Mouse (Mus musculus) left cerebral cortex, postnatal 25 days (tissue): Measurements from ENCODE around the gene Il13ra2. TPM values are rescaled to one million over a fixed set of nuclear protein-coding genes. Genes with fewer than 3 reads are reported as not detected.
"Not testable (repeated sequence)": the region's sequence is repeated elsewhere in the genome, so short reads cannot be mapped to it uniquely, and the experiment has no call there.

Source experiments
- DNase-seq, 2 experiments: peaks; one replicate each; pipeline ENCODE4 v3.0.0; 2022; ENCODE audit warnings: low spot score in 2 of 2, mixed read lengths in 1 of 2
- intact Hi-C: fragments of 180-260 bp; cut with DNase I; formaldehyde crosslinking; loops from one replicate; pipeline ENCODE4 v1.15.1; 2025
- total RNA-seq, 2 experiments: library from RNA; stranded (reverse); gene quantifications; 2 replicates each; pipeline ENCODE4 v1.2.3; 2021

Gene Il13ra2
- 1 to 10 TPM in 1 of 2 experiments, under 1 TPM in 1; 0.64 to 1.6 TPM for total RNA-seq

DNA sequence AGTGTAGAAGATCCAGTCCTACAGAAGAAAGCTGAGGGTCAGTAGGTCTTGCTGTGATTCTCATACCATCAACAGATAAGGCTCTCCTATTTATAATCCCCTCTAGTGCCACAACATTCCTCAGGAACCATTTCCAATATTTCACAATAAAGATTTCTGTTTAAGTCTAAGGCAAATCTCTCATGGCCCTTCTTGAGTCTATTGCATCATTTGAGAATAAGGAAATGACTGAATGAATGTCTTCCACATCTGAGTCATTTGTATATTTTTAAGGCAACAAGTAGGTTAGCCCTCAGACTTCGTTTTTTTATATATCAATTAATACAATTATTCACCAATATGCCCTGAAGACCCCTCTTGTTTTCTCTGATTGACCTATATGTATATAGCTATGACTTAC is at the start of gene Il13ra2:
Gene Il13ra2 (minus strand): TSS at position 64 of the 400 bp plus-strand sequence.
- intact Hi-C loops, result no loop called here
- no peak for DNase-seq

DNA sequence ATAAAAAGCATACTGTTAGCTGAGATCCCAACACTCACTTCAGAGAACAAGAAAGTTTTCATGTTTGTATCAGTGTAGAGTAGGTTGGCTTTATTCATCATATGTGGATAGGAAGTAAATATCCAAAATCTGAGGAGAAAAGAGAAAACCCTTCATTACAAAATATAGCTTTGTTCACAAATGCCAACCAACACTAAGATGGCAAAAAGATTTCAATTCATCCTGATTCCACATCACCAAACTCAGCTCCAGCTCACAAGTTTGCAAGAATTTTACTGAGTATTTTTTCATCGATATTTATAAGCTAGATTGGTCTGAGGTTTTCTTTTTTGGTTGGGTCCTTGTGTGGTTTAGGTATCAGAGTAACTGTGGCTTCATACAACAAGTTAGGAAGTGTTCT is 24.6 kb upstream of the Il13ra2 start, which contains the start of gene Vmn1r239-ps:
Gene Vmn1r239-ps (minus strand): TSS at position 101 of the 400 bp plus-strand sequence.
- intact Hi-C loops, DNase-seq: not testable (repeated sequence)

DNA sequence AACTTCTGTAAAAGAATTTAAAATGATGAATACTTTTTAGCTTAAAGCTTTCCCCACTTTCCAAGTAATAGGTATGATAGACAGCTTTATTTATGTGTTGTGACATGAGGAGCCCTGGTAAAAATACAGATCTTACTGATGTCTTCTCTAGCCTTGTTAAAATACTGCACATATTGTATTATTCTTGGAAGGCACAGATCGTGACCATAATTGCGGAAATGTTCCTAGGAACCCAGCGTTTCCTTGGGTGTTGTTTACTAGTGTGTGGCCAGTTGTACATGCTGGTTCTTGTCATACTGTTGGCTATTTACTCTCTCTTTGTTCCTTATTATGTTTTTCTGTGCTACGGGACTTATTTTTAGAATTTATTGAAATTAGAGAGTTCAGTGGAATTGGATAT is 14.4 kb upstream of the Il13ra2 start:
- DNase-seq, result no peak
- intact Hi-C loops, result no loop called here

DNA sequence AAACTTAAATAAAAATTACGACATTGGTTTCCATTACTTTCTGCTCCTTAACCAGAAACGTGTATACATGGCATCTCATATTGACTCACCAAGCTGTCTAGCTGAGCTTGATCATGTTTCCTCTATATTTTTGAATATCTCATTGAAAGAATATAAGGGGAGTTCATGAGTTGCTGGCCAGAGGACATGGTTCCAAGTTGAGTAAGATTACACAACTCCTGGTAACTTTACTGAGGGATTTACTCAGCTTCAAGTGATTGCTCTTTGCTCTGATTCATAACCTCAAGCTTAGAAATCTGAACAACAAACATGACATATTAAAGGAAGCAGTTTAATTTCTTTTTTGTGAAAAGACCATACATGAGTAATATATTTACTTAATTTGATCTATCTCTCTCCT is 6.4 kb upstream of the Il13ra2 start:
- intact Hi-C loops, result no loop called here
- no peak for DNase-seq

DNA sequence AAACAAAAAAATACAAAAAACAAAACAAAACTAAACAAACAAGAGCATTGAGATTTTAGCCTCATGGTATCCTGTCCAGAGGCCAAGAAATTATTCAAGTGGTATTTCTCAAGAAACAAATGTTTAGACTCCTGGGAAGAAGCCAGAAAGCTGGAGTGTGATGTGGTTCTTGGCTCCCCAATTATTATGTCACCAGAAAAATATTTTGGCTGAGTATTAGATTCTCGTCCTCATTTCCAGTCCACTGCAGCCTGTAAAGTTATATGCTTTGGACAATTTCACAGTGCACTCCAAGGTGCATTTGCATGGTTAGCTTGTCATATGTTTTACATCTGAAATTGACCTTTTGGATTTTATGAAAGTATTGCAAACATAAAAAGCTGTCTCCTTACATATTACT is 761 bp upstream of the Il13ra2 start:
- no peak for DNase-seq
- intact Hi-C loops, result no loop called here

DNA sequence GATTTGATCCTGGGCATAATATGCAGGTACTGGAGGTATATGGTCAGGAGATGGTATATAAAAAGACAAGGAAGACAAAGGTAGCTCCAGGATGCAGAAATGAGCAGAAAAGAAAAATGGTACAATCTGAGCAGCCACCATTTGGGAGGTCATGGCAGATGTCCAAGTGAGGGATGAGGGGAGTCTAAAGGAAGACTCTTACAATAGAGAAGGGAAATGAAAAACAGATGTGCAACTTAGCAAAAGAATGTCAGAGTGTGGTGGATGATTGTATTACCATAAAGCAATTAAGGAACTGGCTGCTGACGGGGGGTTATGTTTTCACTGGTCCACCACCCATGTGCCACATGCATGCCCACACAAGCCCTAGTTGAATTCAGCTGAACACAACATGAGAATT is 35.5 kb downstream of the Il13ra2 start:
- intact Hi-C loops, result no loop called here
- DNase-seq, result no peak

DNA sequence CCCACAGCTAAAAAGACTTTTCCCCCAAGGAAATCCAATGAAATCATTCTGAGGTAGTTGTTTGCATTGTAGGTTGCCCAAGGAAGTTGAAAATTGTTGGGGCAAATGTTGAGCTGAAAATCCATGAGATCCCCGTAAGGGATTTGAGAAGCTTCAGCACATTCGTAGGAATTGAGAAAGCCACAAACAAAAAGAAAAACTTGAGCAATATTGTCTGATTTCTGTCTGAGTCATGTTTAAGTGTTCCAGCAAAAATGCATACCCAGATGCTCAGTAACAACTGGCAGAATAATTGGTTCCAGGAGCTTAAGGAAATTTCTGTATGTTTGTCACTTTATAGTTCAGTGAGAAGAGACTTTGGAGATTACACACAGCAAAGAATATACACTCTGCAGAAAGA is 79.8 kb downstream of the Il13ra2 start:
- intact Hi-C loops, result no loop called here
- no peak for DNase-seq

Other genes with a start within 250 kb of the Il13ra2 start
- gene Vmn1r239-ps, start 24.5 kb upstream of the Il13ra2 start, total RNA-seq, result not detected
- 10 to 100 TPM; 22.0 to 26.0 TPM for gene Lrch2, start 124.9 kb upstream of the Il13ra2 start, total RNA-seq